Mouse (Mus musculus) ES-E14 (cell line): ENCODE results near the gene Sf3a2. TPM values are rescaled to one million over a fixed set of nuclear protein-coding genes. Genes with fewer than 3 reads are reported as not detected.

ENCODE experiments used
- DNase-seq: peaks from one replicate; pipeline ENCODE4 v3.0.0-alpha.2; 2013; ENCODE audit warnings: low read depth, low spot score
- H3K27ac ChIP-seq: 2 replicates; pipeline ENCODE4 v1.5.1; 2012; ENCODE audit warnings: low read depth, mild to moderate bottlenecking, low read length, moderate library complexity, mixed read lengths; ENCODE audit not compliant: poor library complexity, insufficient read depth, severe bottlenecking
- H3K36me3 ChIP-seq: 2 replicates; pipeline ENCODE4 v1.6.1; 2012; ENCODE audit warnings: mild to moderate bottlenecking, low read length, moderate library complexity, mixed read lengths; ENCODE audit not compliant: control insufficient read depth, poor library complexity, insufficient read depth, severe bottlenecking
- H3K4me1 ChIP-seq, 2 experiments: fragments of 150-350 bp in 1 of 2; sonication (generic) in 1 of 2; 2 replicates each; pipeline ENCODE4 v1.6.1; 2012; ENCODE audit warnings: low read length in 2 of 2, mild to moderate bottlenecking in 1 of 2, mixed read lengths in 1 of 2; ENCODE audit not compliant: control insufficient read depth in 2 of 2, insufficient read depth in 2 of 2, poor library complexity in 1 of 2
- H3K4me3 ChIP-seq, 2 experiments: fragments of 150-350 bp in 1 of 2; sonication (generic) in 1 of 2; 2 replicates each; pipeline ENCODE4 v1.5.1; 2012; ENCODE audit warnings: low read length in 2 of 2, low read depth in 1 of 2, mild to moderate bottlenecking in 1 of 2, mixed read lengths in 1 of 2; ENCODE audit not compliant: insufficient read depth in 1 of 2, poor library complexity in 1 of 2, severe bottlenecking in 1 of 2
- H3K9ac ChIP-seq: 2 replicates; pipeline ENCODE4 v1.6.1; 2012; ENCODE audit warnings: low read depth, mild to moderate bottlenecking, low read length, mixed read lengths; ENCODE audit not compliant: poor library complexity, insufficient read depth, severe bottlenecking
- H3K9me3 ChIP-seq: fragments of 150-350 bp; sonication (generic); 2 replicates; pipeline ENCODE4 v1.6.1; 2012; ENCODE audit warnings: low read depth, mild to moderate bottlenecking, low read length; ENCODE audit not compliant: control insufficient read depth, insufficient read depth
- CHD2 ChIP-seq: IDR thresholded peaks from 2 replicates; pipeline ENCODE4 v1.6.1; 2014; ENCODE audit warnings: mild to moderate bottlenecking, low read depth, low read length, inconsistent platforms
- HCFC1 ChIP-seq: IDR thresholded peaks from 2 replicates; pipeline ENCODE4 v1.6.1; 2012; ENCODE audit warnings: low read length, inconsistent platforms, borderline replicate concordance; ENCODE audit not compliant: insufficient read depth
- MAFK ChIP-seq: IDR thresholded peaks from 2 replicates; pipeline ENCODE4 v1.6.1; 2014; ENCODE audit warnings: mild to moderate bottlenecking, low read depth, low read length, inconsistent platforms; ENCODE audit not compliant: insufficient read depth
- ZC3H11A ChIP-seq: IDR thresholded peaks from 2 replicates; pipeline ENCODE4 v1.6.1; 2012; ENCODE audit warnings: low read depth, mild to moderate bottlenecking, inconsistent platforms, low read length, borderline replicate concordance
- ZNF384 ChIP-seq: IDR thresholded peaks from 2 replicates; pipeline ENCODE4 v1.6.1; 2012; ENCODE audit warnings: low read depth, low read length, inconsistent platforms
- in situ Hi-C, 2 experiments: fragments of 600-800 bp; cut with MboI; formaldehyde crosslinking; loops; one replicate each; pipeline ENCODE4 v1.15.1; 2025; ENCODE audit warnings: low sequenced_read_pairs in 2 of 2, inconsistent platforms in 1 of 2; ENCODE audit not compliant: unreplicated experiment in 2 of 2
- total RNA-seq: library from RNA; depleted of rRNA; stranded (reverse); fragments of 300-350 nt; gene quantifications from 2 replicates; pipeline ENCODE4 v1.2.3, GENCODE M21; 2012

Gene Sf3a2
- total RNA-seq, 1 experiment: 31.4 TPM

DNA sequence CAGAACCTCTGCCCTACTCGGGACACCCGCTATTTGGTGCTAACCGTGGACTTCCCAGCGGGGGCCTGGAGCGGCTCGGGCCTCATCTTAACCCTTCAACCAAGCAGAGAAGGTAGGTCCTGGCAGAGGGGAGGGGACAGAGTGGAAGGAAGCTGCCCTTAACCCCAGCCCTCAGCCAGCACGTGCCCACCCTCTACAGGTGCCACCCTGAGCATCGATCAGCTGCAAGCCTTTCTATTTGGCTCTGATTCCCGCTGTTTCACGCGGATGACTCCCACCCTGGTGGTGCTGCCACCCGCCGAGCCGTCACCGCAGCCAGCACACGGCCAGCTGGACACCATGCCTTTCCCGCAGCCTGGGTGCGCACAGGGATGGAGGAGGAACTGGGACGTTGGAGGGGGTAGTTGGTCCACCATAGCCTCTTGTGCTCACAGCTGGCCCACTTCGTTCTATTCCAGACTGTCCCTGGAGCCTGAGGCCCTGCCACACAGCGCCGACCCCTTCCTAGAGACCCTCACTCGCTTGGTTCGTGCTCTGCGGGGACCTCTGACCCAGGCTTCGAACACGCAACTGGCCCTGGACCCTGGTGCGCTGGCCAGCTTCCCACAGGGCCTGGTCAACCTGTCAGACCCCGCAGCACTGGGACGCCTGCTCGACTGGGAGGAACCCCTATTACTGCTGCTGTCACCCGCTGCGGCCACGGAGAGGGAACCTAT, 8.5 kb downstream of the Sf3a2 start:
- Histone ChIP-seq H3K27ac (no peak overlapping the region), H3K9ac (peak overlapping the region; percentile 60), H3K4me3 (peak overlapping the region; percentile 57 to 67), H3K36me3 (peaks cover 39% of the 10 kb centered on the region), H3K9me3 (no peaks in the 10 kb centered on the region), H3K4me1 (peaks cover 10 to 22% of the 10 kb centered on the region in 2 experiments; a peak in 3 of 4 replicates)
- no peak for TF ChIP-seq ZNF384
- TF ChIP-seq CHD2: no peak
- TF ChIP-seq MAFK: no peak
- no peak for TF ChIP-seq HCFC1
- no peak for TF ChIP-seq ZC3H11A
- DNase-seq: no peak
- in situ Hi-C loops: no loop called here

DNA sequence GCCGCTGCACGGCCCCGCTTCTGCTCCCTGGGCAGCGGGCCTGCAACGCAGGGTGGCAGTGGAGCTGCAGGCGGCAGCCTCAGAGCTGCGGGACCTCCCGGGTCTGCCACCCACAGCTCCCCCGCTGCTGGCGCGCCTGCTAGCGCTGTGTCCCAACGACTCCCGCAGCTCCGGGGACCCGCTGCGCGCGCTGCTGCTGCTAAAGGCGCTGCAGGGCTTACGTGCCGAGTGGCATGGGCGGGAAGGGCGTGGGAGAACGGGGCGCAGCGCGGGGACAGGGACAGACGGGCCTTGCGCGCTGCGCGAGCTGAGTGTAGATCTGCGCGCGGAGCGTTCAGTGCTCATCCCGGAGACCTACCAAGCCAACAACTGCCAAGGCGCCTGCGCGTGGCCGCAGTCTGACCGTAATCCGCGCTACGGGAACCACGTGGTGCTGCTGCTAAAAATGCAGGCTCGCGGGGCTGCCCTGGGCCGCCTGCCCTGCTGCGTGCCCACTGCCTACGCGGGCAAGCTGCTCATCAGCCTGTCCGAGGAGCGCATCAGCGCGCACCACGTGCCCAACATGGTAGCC, 9.1 kb downstream of the Sf3a2 start:
- no peak overlapping the region for H3K27ac ChIP-seq
- peak overlapping the region; percentile 60 for H3K9ac ChIP-seq
- DNase-seq: no peak
- in situ Hi-C loops: no loop called here
- TF ChIP-seq MAFK (no peak), CHD2 (no peak)
- H3K9me3 ChIP-seq: no peaks in the 10 kb centered on the region
- peak overlapping the region; percentile 57 to 67 for H3K4me3 ChIP-seq
- peaks cover 10 to 17% of the 10 kb centered on the region in 2 experiments; a peak in 3 of 4 replicates for H3K4me1 ChIP-seq
- H3K36me3 ChIP-seq: peaks cover 33% of the 10 kb centered on the region

DNA sequence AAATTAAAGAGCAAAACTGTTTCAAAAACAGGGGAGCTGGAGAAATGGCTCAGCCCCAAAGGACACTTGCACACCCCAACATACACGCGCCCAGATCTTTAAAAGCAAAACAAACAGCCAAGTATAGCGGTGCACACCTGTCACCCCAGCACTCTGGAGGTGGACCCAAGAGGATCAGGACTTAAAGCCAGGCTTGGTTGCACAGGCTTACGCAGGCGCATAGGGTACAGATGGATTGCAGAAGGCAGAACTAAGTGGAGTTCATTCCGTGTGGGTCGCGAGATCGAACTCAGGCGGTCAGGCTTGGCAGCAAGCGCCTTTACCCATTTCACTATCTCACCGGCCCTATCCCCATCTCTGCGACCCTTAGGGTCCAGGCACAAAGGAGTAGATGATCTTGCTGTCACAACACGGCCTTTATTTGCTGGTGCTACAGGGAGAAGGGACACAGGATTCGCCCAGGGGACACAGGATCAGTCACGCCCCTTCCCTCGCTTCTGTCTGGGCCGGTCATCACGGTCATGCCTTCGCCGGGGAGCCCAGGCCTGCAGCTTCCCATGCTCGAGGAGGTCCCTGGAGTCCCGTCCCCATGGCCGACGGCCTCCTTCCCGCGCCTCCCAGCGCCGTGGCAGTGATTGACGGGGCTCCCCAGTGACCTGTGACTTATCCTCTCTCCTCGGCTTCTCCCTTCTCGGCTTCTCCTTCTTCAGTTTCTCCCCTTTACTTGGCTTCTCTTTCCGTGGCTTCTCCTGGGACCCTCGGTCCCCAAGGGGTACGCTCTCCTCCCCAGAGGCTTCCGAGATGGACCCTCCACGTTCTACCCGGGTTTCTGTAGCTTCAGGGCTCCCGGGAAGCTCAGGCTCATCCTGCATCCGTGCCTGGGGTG, 10.3 kb downstream of the Sf3a2 start:
- Histone ChIP-seq H3K27ac (no peak overlapping the region), H3K4me3 (peak overlapping the region; percentile 34 to 48; a peak in 2 of 4 replicates), H3K4me1 (peaks cover 10 to 17% of the 10 kb centered on the region in 2 experiments; a peak in 3 of 4 replicates), H3K9me3 (no peaks in the 10 kb centered on the region), H3K9ac (peak overlapping the region; percentile 34), H3K36me3 (peaks cover 21% of the 10 kb centered on the region)
- DNase-seq: no peak
- in situ Hi-C loops: no loop called here
- TF ChIP-seq MAFK: no peak
- TF ChIP-seq ZNF384: no peak
- TF ChIP-seq HCFC1: no peak
- TF ChIP-seq ZC3H11A: no peak

DNA sequence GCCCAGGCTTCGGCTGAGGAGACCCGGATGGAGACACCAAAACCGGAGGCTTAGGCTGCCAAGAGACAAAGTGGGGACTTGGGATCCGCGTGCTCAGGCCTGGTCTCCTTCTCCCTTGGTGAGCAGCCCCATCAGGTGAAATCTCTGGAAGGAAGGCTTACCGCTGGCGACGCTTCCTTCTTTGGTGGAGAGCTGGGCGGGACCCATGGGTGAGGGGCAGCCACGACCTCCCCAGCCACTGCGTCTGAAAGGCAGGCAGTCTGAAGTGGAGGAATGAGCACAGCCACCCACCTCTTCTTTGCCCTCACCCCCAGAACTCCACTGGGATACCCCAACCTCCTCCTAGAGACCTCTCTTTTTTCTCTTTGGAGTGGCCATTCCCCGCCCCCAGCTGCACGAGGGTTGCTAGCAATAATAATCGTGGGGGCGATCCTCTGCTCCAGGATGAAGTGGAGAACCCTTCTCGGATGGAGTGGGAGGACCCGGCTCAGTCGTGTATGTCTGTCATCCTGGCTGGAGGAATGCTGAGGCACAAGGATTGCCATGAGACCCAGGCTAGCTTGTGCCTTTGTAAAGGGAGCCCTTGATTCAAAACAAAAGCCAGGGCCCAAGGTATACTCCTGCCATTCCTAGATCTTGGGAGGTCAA, 11.1 kb downstream of the Sf3a2 start:
- H3K27ac ChIP-seq: no peak overlapping the region
- no peak for DNase-seq
- peaks cover 10 to 17% of the 10 kb centered on the region in 2 experiments; a peak in 3 of 4 replicates for H3K4me1 ChIP-seq
- H3K9ac ChIP-seq: peak overlapping the region; percentile 34; the same call in 1 of the 2 replicates
- TF ChIP-seq MAFK (no peak), ZNF384 (no peak), ZC3H11A (no peak), CHD2 (no peak), HCFC1 (no peak)
- H3K4me3 ChIP-seq: peak overlapping the region; percentile 34 to 48; a peak in 3 of 4 replicates
- H3K9me3 ChIP-seq: no peaks in the 10 kb centered on the region
- peaks cover 13% of the 10 kb centered on the region for H3K36me3 ChIP-seq
- in situ Hi-C loops: no loop called here
